Mouse (Mus musculus): ENCODE measurements around the gene Gm17521. TPM values are rescaled to one million over a fixed set of nuclear protein-coding genes. Genes with fewer than 3 reads are reported as not detected.

Gene Gm17521
- polyA plus RNA-seq (2014; fragmentation: Illumina TruSeq; extraction: RNeasy Lipid Tissue Mini Kit (QIAGEN cat#74804); ENCODE audit: low read depth, low replicate concordance), result not detected

DNA sequence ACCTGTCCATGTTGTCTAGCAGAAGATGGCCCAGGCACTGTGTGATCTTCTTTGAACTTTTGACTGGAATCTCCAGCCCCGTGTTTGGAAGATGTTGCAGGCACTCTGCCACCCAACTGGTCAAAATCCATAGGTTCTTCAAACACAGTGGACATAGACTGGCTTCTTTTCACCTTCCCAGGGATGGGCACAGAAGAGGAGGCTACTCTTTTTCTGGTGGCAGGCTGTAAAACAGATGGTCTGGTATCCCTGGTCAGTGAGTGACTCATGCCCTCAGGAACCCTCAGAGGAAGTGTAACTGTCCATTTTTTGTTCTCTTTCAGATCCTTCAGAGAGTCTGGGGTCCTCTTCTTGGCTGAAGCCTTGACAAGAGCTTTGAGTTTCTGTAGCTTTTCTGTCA is at the start of gene Gm17521:
TSS of gene Gm17521 (minus strand) at position 101 of the 400 bp plus-strand sequence.

Other genes starting within 250 kb of the Gm17521 start
- 2.7 TPM for gene Cldn34c1, start 73.8 kb upstream of the Gm17521 start, polyA plus RNA-seq (2014; fragmentation: Illumina TruSeq; extraction: RNeasy Lipid Tissue Mini Kit (QIAGEN cat#74804); ENCODE audit: low read depth, low replicate concordance)
- gene Srsx, start 192.8 kb upstream of the Gm17521 start, polyA plus RNA-seq (2014; fragmentation: Illumina TruSeq; extraction: RNeasy Lipid Tissue Mini Kit (QIAGEN cat#74804); ENCODE audit: low read depth, low replicate concordance), result not detected
- not detected for gene Gm17577, start 217.2 kb upstream of the Gm17521 start, polyA plus RNA-seq (2014; fragmentation: Illumina TruSeq; extraction: RNeasy Lipid Tissue Mini Kit (QIAGEN cat#74804); ENCODE audit: low read depth, low replicate concordance)